Mouse (Mus musculus) naive thymus-derived CD4-positive, alpha-beta T cell, adult 2 months (primary cell): ENCODE data around the gene Wars.
A peak's percentile ranks its signal among the peaks of the same experiment; 100 is the strongest.

Source experiments
- DNase-seq: peaks from one replicate; pipeline ENCODE4 v3.0.0-alpha.2; 2011; ENCODE audit warnings: low read depth

The Wars gene

DNA sequence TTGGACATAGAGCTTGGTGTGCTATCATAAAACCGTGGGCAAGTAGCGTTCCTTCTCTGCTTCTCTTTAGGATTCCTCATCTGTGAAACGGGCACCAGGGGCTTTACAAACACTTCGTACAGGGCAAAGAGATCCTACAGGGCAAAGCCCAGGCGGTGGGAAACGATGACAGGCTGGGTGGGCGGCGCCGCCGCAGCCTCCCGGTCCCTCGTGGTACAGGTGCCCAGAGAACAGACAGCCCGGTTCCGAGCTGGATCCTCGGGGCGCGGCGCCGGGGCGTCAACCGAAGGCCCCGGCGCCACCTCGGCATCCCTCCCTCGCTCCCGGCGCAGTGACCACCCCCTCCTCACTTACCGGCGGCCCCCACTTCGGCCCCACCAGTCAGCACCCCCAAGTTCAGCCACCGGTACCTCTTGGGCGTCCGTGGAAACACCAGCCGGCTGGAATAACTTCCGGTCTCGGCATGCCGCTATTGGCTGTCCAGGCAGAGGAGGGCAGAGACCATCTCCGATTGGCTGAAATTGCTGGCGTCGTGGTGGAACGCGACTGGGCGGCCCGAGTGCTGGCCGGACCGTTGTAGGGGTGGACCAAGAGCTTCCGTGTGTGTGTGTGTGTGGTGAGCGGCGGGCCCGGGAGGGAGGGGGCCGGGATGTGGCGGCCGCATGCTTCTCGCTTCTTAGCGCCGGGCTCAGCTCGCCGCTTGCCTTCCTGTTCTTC lies at the start of gene Wars:
Gene Wars, minus strand, starts transcription at position 460 of the 717 bp plus-strand sequence.
- DNase-seq = peak; percentile 87

DNA sequence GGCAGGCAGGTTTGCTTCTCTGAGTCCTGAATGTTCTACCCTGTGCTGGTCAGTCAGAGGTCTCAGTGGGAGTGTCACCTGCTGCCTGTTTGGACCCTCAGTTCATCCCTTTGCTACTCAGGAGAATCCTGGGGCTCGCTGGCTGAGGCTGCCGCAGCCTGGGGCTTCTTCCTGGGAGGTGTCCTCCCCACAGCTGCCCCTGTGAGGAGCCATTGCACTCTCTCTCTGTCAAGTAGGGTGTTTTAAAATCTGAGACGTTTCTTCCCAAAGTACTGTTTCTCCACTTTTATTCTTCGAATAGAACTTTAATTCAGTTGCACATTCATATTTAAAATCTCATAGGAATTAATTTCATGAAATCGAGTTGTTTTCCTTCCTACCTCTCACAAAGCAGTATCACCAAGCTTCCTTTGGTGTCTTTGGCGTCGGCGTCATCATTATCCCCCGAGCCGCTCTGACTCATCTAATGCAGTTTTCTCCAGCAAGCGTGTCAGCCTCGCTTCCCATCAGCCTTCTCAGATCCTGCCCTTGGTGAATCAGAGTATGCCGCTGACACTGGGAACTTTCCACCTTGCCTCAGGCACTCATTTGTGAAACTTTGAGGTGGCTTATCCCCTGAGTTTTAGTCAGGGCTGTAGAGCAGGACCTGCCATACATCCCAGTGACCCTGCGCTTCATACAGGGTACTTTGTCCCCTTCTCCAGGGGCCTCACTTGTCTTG lies 48.4 kb upstream of the Wars start:
- no peak for DNase-seq

DNA sequence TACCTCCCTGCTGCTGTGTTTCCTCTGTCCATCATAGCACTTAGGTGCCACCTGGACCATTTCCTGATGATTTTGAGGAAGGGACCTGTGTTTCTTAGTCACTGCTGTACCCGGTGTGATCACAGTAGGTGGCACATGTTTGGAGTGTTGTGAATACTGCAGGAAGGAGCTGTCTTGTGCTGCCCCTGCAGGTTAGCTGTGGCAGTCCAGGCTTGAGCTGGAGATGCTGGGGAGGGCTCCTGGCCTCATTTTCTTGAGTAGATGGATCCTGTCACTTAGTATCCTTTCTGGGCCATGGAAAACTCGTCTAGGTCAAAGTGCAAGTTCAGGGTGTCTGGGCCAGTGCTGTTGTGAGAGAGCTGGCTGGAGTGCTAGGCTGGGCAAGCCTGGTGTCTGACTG lies 47.3 kb upstream of the Wars start:
- no peak for DNase-seq

DNA sequence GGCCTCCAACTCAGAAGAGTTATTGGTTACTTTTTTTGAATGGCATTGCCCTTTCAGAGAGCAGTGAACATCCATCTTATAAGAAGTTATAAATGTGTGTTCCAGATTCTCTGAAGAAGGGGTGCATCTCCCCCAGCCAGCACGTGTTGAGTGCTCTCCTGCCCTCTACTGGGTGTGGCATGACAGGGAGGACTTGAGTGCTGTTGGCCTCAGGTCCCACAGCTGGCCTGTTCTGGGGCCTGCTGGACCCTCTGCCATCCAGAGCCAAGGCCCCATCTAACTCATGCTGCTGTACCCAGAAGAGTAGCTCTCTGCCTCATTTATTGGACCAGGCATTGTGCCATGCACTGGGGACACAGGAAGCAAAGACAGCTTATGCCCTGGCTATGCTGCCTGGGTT lies 46.3 kb upstream of the Wars start:
- DNase-seq = no peak

DNA sequence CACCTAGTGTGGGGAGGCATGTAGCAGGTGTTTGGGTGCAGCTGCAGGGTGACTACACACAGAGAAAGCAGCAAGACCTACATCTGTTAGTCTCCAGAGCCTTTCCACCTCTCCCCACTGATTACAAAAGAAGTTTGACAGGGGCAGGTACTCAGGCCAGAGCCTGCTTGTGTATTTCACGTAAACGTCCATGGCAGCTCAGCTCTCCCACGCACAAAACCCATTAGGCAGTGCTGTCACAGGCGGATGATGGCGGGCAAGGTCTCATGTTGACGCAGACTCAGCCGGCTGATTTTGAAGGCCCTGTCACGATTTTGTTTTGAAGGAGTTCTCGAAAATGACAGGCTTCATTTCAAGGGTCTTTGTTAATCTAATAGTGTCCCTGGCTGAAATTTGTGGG lies 45.3 kb upstream of the Wars start:
- DNase-seq = no peak

DNA sequence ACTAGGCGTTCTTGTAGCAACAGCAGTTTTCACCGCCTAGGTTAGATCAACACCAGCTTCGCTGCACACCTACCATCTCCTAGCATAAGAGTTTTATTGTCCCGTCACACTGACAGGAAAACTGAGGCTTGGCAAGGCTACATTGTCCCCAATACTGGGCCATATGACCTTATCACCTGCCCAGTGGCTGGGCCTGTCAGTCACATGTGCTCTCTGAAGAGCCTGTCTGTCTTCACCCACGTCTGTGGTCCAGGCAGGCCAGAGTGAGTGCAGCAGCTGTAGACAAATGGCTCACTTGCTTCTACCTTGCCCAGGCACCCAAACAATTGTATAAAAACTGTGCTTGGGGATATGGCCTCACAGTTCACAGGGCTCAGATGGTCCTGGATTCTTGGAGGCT lies 44.9 kb upstream of the Wars start:
- no peak for DNase-seq

DNA sequence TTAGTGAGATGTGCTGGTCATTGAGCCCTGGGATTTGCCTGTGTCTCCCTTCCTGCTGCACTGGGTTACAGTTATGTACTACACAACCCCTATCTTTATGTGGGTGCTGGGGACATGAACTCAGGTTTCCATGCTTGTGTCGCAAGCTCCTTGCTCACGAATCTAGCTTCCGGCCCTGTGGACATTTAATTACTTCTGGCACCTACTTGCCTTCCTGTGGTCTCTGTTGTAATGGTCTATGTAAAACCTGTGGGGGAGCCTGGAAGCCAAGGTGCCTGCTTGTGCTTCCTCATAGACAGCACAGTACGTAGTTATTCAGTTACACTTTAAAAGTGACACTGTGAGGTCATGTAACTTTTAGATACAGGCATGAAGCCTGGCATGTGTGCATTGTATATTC lies 43.5 kb upstream of the Wars start:
- DNase-seq = no peak

DNA sequence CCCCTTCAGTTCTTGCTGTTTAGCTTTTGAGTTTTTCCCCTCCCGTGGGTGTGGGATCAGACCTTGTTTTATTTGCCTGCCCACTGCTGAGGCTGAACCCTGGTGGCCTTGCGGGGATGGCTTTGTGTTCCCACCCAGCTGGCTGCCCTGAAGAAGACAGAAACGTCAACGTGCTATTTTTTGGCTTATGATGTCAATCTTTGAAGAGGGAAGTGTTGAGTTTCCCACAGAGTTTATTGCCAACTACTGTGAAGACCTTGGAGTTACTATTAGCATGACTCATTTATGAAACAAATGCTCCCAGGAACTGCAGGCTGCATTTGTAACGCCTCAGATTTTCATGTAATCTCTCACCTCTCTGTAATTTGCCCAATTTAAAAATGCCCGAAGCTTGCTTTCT lies 42.9 kb upstream of the Wars start:
- DNase-seq = no peak

DNA sequence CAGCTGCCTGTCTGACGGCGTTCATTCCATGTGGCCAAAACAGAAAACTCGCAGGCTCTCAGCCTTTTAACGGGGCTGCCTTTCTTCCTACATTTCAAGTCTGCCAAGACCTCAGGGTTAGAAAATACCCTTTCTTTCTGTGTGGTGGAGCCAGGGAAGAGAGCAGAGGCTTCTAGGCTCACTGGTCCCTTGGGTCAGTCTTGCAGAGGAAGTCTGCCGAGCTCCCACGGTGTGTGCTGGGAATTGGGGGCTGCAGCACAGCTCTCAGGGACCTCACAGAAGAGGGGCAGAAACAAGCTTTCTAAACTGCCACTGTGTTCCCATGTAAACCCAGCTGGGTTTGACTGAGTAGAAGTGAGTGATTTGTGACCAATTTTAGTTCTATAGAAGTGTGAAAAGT lies 40.3 kb upstream of the Wars start:
- DNase-seq = no peak

DNA sequence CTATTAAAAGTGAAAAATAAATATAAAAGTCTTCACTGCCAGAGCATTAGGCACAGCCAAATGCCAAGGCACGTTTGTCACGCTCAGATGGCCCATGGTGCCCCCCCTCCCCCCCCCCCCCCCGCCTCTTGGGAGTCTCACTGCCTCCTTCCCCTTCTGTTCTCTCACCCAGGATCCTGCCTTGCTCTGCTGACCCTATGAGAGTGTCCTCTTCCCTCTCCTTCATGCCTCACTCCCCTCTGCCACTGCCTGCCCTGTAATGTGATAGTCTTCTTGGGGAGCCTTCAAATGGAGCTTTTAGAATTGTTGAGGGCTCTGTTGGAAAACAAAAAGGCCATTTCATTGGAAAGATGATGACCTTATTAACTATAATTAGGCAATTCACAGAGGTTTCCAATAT lies 38.1 kb upstream of the Wars start:
- no peak for DNase-seq

DNA sequence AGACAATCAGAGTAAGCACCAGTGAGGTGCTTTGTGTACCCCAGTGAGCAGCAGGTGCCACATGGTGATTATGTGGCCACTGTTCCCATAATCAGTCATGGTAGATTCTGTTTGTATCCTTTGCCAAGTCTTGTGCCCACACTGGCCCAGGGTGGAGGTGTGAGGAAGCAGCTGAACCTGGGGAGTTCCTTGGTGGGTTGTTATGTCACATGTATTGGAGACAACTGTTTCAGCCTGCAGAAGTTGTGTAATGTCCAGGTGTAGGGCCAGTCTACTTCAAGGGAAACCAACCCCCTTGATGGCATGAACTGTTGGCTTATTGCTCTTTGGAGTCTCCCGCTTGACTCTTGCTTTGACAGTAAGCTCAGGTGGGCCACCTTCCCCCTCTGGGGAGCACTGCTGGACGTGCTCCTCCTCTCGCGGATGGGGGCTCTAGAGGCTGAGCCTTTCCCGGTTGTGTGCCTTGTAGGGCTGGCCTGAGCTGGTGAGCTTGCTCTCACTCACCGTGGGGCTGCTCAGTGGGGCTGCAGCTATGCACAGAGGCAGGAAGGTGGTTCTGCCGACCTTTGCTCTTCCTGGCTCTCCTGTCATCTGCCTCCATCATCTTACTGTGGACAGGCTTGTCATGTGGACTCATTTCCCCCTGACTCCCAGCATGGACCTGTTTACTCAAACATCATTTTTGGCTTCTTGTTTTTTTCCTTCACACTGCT lies 37.5 kb upstream of the Wars start:
- no peak for DNase-seq

DNA sequence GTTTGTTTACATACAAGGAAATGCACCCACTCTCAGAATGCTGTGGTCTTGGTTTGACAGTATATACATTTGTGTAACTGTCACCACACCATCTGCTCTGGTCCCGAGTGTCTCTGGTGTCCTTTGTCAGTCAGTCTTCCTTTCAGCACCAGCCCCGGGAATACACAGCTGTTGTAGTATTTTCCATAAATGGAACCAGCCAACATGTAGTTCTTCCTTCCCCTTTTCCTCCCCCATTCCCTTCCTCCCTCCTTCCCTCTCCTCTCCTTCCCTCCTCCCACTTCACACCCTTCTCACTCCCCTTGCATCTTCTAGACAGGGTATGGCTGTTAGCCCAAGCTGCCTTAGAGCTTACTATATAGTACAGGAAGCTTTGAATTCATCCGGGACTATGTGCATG lies 35.5 kb upstream of the Wars start:
- no peak for DNase-seq

DNA sequence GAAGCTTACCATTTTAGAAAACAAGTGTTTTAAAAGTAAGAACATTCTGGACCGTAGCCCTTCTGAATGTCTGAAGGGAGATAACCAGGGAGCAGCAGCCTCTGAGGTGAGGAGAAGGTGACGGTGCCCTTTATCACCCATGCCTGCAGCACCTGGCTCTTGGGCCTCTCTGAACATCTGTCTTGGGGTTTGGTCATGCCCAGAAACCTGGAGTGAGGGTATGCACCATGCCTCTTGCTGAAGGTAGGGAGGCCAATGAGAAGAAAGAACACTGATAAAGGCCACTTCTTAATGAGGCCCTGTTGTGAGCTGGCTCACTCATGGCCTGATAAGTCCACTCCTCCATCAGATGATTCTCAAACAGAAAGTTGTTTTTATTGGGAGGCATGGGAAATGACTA lies 34.3 kb upstream of the Wars start:
- DNase-seq = no peak

DNA sequence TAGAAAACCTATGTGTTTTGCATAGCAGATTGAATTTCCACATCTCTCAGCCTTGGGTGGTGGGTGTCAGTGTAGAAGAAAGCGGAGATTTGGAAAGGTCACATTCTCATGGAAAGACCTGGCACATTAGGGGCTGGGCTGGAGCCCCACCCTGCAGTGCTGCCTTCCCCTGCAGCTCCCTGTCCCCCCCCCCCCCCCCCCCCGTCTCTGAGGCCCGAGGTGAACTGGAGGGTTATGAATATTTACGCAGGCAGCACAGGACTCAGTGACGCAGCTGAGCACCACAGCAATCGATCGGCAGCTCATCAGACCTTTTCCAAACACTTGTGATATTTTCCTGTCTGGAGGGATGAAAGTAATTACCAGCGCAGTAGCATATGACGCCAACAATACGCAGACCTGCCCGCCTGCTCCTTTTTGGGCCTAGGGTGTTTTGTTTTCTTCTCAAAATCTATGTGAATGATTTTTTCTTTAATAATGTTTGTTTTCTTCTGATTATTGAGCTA lies 32.7 kb upstream of the Wars start:
- no peak for DNase-seq

DNA sequence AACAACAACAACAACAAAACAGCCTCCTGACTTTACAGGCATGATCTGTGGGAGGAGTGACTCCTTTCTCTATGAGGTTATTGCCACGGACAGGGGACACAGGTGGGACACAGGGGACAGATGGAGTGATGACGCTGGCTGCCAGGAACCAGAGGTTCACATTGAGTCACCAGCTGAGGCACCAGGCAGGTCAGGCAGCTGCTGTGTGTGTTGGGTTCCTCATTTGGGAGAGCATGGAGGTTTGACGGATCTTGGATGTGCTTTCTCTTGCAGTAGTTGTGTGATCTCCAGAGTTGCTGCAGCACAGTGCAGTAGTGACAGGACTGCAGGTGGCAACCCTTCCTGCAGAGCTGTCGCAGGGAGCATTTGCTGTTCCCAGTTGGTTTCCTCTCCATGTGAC lies 24.8 kb upstream of the Wars start:
- no peak for DNase-seq

DNA sequence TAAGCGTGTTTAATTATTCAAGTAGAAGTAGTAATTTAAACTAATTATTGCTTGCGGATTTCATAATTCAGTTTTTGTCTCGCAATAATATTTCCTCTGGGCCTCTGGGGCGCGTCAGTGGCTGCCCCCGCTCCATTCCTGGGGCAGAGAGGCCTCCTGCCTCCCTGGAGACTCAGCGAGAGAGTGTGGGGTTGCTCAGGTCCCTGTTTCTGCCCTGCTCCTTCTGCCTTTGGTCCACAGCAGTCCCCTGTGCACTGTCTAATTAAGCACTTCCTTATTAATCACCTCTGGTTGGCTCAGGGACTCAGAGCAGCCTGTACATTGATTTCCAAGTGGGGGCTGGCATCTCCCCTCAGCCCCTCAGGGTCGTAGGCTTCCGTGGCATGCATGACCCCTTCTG lies 23.5 kb upstream of the Wars start:
- DNase-seq = no peak

DNA sequence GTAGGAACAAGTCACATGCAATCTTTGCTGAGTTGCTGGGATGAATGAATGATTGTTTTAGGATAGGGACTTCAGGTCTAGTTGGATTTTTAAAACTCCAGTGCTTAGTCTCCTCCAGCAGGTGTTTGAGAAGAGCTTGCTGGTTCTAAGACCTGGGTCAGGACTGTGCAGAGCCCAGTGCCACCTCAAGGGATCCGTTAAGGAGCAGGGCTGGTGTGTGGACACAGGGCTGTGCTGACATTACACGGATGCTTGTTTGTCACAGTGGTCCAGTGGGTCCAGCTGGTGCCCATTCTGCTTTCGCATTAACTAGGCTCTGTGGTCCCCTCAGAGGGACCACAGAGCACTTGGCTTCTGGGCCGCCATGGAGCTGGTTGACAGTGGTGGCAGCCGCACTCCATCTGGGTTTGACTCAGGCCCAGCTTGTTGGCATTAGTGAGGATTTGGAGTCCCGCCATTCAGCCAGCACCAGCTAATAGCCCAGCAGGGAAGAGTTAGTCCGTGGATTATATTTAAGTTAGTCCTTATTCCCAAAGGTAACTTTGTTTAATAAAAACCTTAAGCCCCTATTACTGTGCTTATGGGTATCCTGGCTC lies 22.6 kb upstream of the Wars start:
- DNase-seq = no peak

DNA sequence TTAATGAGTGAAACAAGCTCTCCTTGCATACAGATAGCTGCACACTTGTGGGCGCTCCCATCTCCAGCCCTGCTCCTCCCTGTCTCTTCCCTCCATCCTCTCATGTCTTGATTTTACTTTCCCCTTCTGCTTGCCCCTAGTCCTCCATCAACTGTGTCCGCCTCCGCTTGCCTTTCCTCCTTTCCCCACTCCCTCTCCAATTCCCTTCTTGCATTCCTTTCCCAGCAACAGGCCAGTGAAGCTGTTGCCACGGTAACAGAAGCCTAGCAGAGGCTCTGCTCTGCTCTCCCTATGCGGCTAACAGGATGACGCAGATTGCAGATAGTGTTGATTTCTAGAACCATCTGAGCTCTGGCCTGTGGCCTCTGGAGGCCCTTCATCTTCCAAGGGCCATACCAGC lies 21.9 kb upstream of the Wars start:
- DNase-seq = no peak

DNA sequence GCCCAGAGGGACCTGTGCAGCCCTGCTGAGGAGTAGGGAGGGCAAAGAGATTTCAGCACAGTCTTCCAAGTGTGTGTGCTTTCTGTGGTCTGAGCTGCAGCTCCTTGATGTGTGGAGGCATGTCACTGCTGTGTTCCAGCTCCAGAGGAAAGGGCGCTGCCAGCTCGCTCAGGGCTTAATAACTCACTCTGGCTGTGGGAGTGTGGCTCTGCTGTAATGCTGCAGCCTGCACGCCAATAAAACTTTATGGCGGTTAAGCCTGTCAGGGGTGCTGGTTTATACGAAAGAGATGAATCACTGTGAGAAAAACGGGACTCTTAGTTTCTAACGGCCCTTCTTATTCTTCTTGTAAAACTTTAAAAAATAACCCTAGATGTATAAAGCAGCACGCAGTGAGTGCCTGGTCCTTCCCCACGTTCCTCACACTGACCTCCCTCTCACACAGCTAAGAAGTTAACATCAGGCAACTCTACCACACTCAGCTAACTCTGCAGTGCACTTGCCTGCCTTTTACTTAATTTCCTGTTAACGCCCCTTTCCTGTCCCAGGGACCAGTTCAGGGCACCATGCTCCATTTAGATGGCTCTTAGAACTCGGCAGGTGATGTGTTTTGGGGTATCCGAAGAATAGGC lies 20.9 kb upstream of the Wars start:
- DNase-seq = no peak

DNA sequence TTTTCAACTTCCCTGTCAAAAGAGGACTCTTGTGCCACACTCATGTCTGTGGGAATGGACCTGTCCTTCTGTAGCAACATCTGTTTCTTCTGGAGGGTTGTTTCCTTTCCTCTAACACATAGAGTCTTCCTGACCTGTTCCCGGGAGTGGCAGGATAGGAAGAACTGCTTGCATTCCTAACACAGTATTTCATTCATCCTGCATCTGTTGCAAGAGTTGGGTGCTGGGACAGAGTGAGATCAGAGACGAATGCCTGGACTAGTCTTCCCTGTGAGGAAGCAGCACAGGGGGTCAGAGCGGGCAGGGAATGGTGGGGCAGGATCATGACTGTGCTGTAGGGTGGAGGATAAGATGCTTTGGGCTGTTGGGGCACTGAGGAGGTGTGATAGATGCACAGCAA lies 20.2 kb upstream of the Wars start:
- no peak for DNase-seq

DNA sequence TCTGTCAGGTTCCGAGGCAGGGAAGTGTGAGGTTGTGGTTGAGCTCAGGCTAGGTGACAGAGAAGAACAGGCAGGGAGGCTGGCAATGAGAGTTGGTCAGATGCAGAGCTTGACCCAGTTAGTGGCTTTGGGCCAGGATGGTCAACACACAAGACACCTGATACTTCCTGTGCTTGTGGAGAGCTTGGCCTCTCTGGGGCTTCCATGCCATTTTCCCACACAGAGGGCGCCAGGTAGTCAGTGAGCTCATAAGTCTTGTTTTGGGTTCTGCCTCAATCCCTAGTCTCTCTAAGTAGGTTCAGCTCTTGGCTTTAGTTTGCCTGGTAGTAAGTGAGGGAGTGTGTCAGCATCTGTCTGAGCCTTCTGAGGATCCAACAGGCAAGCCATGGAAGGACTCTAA lies 18.5 kb upstream of the Wars start:
- no peak for DNase-seq

DNA sequence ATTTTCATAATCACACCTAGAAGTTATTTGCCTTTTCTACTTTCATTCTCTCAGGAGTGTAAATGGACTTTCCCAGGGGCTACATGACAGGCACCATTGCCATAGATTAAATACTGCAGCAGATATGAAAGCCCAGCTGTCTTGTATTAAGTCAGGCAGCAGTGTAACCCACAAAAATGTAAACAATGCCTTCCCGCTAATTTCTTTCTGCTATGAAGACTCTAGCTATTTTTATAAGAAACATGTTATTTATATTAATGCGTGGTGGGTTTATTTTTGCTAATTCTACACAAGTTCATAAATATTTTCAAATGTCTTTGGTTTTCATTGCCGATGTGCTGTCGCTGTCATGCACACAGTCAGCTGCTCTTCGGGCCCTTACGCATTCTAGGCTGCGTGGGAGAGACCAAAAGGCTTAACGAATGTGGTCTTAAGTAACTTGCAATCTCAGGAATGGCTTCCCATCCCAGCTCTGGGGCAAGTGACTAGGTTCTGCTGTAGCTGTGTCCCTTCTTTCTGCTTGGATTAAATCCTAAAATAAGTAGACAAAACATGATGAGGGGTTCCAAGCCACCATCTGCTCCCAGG lies 16.0 kb upstream of the Wars start:
- DNase-seq = no peak
